Mouse (Mus musculus) cortical plate, adult 2 months (tissue): ENCODE results near the gene Tnfrsf4. TPM values are rescaled to one million over a fixed set of nuclear protein-coding genes. Genes with fewer than 3 reads are reported as not detected.

Source experiments
- H3K27ac ChIP-seq: fragments of 200-500 bp; 2 replicates; pipeline ENCODE4 v1.5.1; 2012; ENCODE audit warnings: low read length, control low read depth, inconsistent platforms; ENCODE audit not compliant: insufficient read depth
- H3K4me1 ChIP-seq: fragments of 200-500 bp; 2 replicates; pipeline ENCODE4 v1.6.1; 2011; ENCODE audit warnings: low read length; ENCODE audit not compliant: control insufficient read depth, insufficient read depth
- H3K4me3 ChIP-seq: fragments of 200-500 bp; 2 replicates; pipeline ENCODE4 v1.5.1; 2011; ENCODE audit warnings: mild to moderate bottlenecking, low read length, control low read depth; ENCODE audit not compliant: insufficient read depth
- CTCF ChIP-seq: fragments of 200-500 bp; IDR thresholded peaks from 2 replicates; pipeline ENCODE4 v1.5.1; 2011; ENCODE audit warnings: mild to moderate bottlenecking, control low read depth, low read length; ENCODE audit not compliant: insufficient read depth; ENCODE audit errors: extremely low read depth
- POLR2A ChIP-seq: fragments of 200-500 bp; IDR thresholded peaks from 2 replicates; pipeline ENCODE4 v1.6.1; 2011; ENCODE audit warnings: mild to moderate bottlenecking, low read length, control low read depth; ENCODE audit not compliant: insufficient read depth; ENCODE audit errors: extremely low read depth
- polyA plus RNA-seq: library from polyadenylated mRNA; depleted of rRNA; stranded (reverse); fragments of >200 nt; gene quantifications from 2 replicates; pipeline ENCODE4 v1.2.3, GENCODE M21; 2012

The Tnfrsf4 gene
- polyA plus RNA-seq, 1 experiment: 3.4 TPM

- Histone ChIP-seq H3K27ac (peak overlapping the region; percentile 98; the same call in 1 of the 2 replicates), H3K4me1 (peaks cover 8% of the 10 kb centered on the region), H3K4me3 (peak overlapping the region; percentile 75)
- TF ChIP-seq POLR2A (no peak), CTCF (no peak)
These were observed 21.8 kb upstream of the Tnfrsf4 start for GRCm38 (mm10) chr4:155991908-155992230.

GRCm38 (mm10) chr4:155992241-155992905 is 21.3 kb upstream of the Tnfrsf4 start, which contains the start of the genes B3galt6 and Sdf4:
TSS of gene B3galt6 (minus strand) at chr4:155992649.
TSS of gene Sdf4 (plus strand) at chr4:155992872.
- Histone ChIP-seq H3K4me1 (peaks cover 8% of the 10 kb centered on the region), H3K27ac (peak within 1 kb of the TSS; percentile 98), H3K4me3 (peak within 1 kb of the TSS; percentile 75)
- TF ChIP-seq CTCF (peak; percentile 44), POLR2A (peak; percentile 49; the same call in 1 of the 2 replicates)

- Histone ChIP-seq H3K27ac (peak overlapping the region; percentile 86), H3K4me3 (peak overlapping the region; percentile 75), H3K4me1 (peaks cover 8% of the 10 kb centered on the region)
- TF ChIP-seq POLR2A (peak; percentile 51), CTCF (no peak)
These were observed 20.6 kb upstream of the Tnfrsf4 start for GRCm38 (mm10) chr4:155992906-155993547.

- peaks cover 8% of the 10 kb centered on the region for H3K4me1 ChIP-seq
- no peak for TF ChIP-seq POLR2A
- TF ChIP-seq CTCF: no peak
- H3K27ac ChIP-seq: peak overlapping the region; percentile 34
- H3K4me3 ChIP-seq: peak overlapping the region; percentile 75
These were observed 20.0 kb upstream of the Tnfrsf4 start for GRCm38 (mm10) chr4:155993606-155994005.

- Histone ChIP-seq H3K27ac (no peak overlapping the region), H3K4me3 (no peak overlapping the region), H3K4me1 (no peaks in the 10 kb centered on the region)
- no peak for TF ChIP-seq POLR2A
- no peak for TF ChIP-seq CTCF
These were observed 9.5 kb upstream of the Tnfrsf4 start for GRCm38 (mm10) chr4:156004109-156004508.

- Histone ChIP-seq H3K4me1 (no peaks in the 10 kb centered on the region), H3K4me3 (no peak overlapping the region), H3K27ac (no peak overlapping the region)
- TF ChIP-seq CTCF (no peak), POLR2A (no peak)
These were observed 5.3 kb upstream of the Tnfrsf4 start for GRCm38 (mm10) chr4:156008369-156008768.

- Histone ChIP-seq H3K27ac (no peak overlapping the region), H3K4me1 (no peaks in the 10 kb centered on the region), H3K4me3 (no peak overlapping the region)
- TF ChIP-seq CTCF (no peak), POLR2A (no peak)
These were observed 793 bp downstream of the Tnfrsf4 start for GRCm38 (mm10) chr4:156014436-156014835.

GRCm38 (mm10) chr4:156019771-156020170 is 6.1 kb downstream of the Tnfrsf4 start:
- no peak for TF ChIP-seq CTCF
- TF ChIP-seq POLR2A: no peak
- no peak overlapping the region for H3K4me3 ChIP-seq
- H3K4me1 ChIP-seq: no peaks in the 10 kb centered on the region
- no peak overlapping the region for H3K27ac ChIP-seq

- Histone ChIP-seq H3K27ac (no peak overlapping the region), H3K4me3 (no peak overlapping the region), H3K4me1 (peaks cover 2% of the 10 kb centered on the region; the same call in 1 of the 2 replicates)
- TF ChIP-seq CTCF (no peak), POLR2A (no peak)
These were observed 7.7 kb downstream of the Tnfrsf4 start for GRCm38 (mm10) chr4:156021381-156021780.
